Mouse (Mus musculus) cortical plate, adult 2 months (tissue): ENCODE results near the gene Ttyh3. TPM values are rescaled to one million over a fixed set of nuclear protein-coding genes. Genes with fewer than 3 reads are reported as not detected.

Source experiments
- H3K27ac ChIP-seq: fragments of 200-500 bp; 2 replicates; pipeline ENCODE4 v1.5.1; 2012; ENCODE audit warnings: low read length, control low read depth, inconsistent platforms; ENCODE audit not compliant: insufficient read depth
- H3K4me1 ChIP-seq: fragments of 200-500 bp; 2 replicates; pipeline ENCODE4 v1.6.1; 2011; ENCODE audit warnings: low read length; ENCODE audit not compliant: control insufficient read depth, insufficient read depth
- H3K4me3 ChIP-seq: fragments of 200-500 bp; 2 replicates; pipeline ENCODE4 v1.5.1; 2011; ENCODE audit warnings: mild to moderate bottlenecking, low read length, control low read depth; ENCODE audit not compliant: insufficient read depth
- CTCF ChIP-seq: fragments of 200-500 bp; IDR thresholded peaks from 2 replicates; pipeline ENCODE4 v1.5.1; 2011; ENCODE audit warnings: mild to moderate bottlenecking, control low read depth, low read length; ENCODE audit not compliant: insufficient read depth; ENCODE audit errors: extremely low read depth
- POLR2A ChIP-seq: fragments of 200-500 bp; IDR thresholded peaks from 2 replicates; pipeline ENCODE4 v1.6.1; 2011; ENCODE audit warnings: mild to moderate bottlenecking, low read length, control low read depth; ENCODE audit not compliant: insufficient read depth; ENCODE audit errors: extremely low read depth
- polyA plus RNA-seq: library from polyadenylated mRNA; depleted of rRNA; stranded (reverse); fragments of >200 nt; gene quantifications from 2 replicates; pipeline ENCODE4 v1.2.3, GENCODE M21; 2012

Ttyh3 gene
- polyA plus RNA-seq, 1 experiment: 119 TPM

- no peak for TF ChIP-seq CTCF
- TF ChIP-seq POLR2A: no peak
- Histone ChIP-seq H3K4me3 (no peak overlapping the region), H3K4me1 (peaks cover 20% of the 10 kb centered on the region), H3K27ac (peak overlapping the region; percentile 73; the same call in 1 of the 2 replicates)
Observed at GRCm38 (mm10) chr5:140659607-140660272, 10.9 kb upstream of the Ttyh3 start.

DNA sequence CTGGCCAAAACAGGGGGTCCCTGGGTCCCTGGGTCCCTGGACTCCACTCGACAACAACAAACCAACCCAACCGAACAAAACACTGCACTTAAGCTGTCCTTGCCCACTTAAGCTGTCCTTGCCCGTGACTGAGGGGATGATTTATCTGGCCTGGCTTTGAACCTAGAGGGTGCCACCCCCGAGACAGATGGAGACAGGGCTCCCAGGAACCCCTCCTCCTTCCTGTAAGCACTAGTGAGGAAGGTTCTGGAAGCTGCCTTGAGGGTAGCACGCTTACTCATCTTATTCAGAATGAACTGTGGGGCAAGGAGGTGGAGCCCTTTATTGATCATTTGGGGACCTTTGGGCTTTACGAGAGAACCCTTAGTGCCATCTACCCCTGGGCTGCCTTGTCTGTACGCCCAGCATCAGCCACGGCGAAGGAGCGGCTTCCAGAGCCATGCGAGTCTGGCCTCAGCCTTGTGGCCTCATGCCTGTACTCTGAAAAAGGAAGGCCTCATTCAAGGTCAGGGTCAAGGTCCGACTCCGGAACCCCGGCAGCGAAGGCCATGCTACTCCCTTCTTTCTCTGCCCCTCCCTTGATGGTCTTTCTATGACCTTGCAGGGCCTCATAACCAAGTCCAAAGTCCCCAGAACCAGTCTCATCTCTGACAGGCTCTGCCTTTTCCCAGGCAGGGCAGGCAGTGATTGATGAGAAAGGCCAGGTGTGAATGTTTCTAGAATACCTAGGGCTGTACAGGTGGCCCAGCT, 5.4 kb upstream of the Ttyh3 start:
- H3K4me1 ChIP-seq: peaks cover under 1% of the 10 kb centered on the region
- H3K27ac ChIP-seq: no peak overlapping the region
- H3K4me3 ChIP-seq: no peak overlapping the region
- TF ChIP-seq CTCF (no peak), POLR2A (no peak)

GRCm38 (mm10) chr5:140652587-140652986, 3.8 kb upstream of the Ttyh3 start:
- TF ChIP-seq POLR2A: no peak
- TF ChIP-seq CTCF: no peak
- Histone ChIP-seq H3K27ac (no peak overlapping the region), H3K4me1 (no peaks in the 10 kb centered on the region), H3K4me3 (no peak overlapping the region)

DNA sequence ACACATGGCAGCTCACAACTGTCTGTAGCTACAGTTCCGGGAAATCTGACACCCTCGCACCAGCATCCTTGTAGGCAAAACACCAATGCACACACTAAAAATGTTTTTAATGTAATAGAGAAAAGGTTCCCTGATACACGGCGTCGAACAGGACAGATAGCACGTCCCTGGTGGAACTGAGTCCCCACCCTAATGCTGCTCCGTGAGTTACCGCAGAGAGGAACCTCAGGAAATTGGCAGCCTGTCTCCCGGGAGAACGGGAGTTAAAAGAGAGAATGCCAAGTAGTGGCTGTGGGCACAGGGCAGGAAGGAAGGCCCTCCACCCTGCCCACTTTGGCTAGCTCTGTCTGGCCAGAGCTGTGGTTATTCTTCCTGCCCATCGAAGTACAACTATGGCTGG, 2.4 kb upstream of the Ttyh3 start:
- TF ChIP-seq CTCF (no peak), POLR2A (no peak)
- Histone ChIP-seq H3K27ac (no peak overlapping the region), H3K4me3 (no peak overlapping the region), H3K4me1 (no peaks in the 10 kb centered on the region)

DNA sequence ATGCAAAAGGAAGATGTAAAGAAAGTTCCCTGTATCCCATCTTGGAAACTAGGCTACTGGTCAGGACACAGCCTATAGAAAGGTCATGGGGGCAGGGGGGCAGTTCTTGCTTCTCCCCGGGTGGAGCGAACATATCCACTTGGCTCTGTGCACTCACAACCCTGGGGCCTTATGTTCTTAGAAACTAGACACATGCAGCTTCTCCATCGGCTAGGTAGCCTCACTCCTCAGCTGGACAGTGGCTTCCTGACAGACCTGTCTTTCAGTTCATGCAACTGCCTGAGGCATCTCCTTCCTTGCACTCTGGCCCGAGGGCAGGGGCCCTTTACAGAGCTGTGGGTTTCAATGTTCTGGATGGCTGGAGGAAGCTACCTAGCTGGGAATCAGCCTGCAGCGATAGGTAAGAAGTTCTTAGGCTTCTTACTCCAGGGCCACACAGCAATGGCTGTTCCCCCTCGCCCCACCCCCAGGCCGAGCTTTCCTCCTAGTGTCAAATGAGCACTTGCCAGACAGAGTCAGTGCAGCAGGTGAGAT, 1.1 kb upstream of the Ttyh3 start:
- Histone ChIP-seq H3K4me3 (no peak overlapping the region), H3K4me1 (0 out of 2 replicates have a peak, but pooled peaks cover 2% of the 10 kb centered on the region), H3K27ac (no peak overlapping the region)
- TF ChIP-seq CTCF (no peak), POLR2A (no peak)

DNA sequence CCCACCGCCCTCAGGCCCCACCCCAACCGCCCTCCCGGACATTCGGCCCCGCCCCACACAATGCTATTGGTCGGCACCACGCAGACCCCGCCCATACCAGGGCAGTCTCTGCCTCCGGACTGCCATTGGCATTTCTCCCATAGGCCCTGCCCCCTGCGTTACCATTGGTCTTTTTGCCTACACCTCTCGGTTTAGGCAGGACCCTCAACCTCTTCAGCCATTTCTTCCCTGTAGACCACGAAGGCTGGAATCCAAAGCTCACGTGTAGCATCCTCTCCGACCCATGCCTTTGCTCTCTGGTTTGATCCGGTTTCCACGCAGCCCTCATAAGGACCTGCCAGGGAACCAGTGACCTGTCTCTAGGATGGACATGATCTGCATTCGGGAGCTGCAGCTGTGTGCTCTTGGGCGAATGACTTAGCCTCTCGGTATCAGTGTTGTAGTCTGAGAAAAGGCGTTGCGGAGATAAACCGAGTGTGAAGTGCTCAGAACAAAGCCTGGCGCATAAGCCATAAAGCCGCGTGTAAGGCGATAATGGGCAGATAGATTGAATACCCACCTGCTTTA, 353 bp upstream of the Ttyh3 start:
- no peak overlapping the region for H3K27ac ChIP-seq
- 0 out of 2 replicates have a peak, but pooled peaks cover 2% of the 10 kb centered on the region for H3K4me1 ChIP-seq
- peak overlapping the region; percentile 91 for H3K4me3 ChIP-seq
- peak; percentile 83 for TF ChIP-seq POLR2A
- no peak for TF ChIP-seq CTCF

DNA sequence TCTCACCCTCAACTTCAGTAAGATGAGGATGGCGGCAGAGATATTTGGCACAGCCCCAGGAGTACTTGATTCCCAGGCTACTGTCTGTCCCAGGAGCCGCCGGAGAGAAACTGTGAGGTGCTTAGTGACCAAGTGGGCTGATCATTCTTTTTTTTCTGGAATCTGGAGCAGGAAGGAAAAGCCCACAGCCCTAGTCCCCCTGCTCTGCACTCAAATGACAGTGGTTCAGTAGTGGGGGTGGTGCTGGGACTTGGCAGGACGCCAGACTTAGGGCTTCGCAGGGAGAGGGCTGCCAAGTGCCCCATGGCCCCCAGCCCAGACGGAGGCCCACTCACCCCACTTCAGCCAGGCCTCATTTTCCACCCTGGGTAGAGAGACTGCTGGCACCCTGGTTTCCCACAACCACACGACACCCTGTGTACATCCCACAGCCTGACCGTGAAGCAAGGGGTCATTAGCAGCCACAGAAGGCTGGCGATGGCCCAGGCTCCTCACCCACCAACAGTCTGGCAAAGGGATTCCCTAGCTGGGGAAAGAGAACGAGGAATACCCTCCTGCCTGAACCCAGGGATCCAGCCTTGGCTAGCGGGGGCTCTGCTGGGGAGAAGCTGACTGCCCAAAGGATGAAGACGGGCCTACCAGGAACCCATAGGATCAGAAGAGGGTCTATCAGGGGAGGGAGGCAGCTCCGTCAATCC, 861 bp downstream of the Ttyh3 start:
- H3K4me1 ChIP-seq: 0 out of 2 replicates have a peak, but pooled peaks cover 2% of the 10 kb centered on the region
- TF ChIP-seq POLR2A (no peak), CTCF (no peak)
- peak overlapping the region; percentile 91 for H3K4me3 ChIP-seq
- H3K27ac ChIP-seq: peak overlapping the region; percentile 90

DNA sequence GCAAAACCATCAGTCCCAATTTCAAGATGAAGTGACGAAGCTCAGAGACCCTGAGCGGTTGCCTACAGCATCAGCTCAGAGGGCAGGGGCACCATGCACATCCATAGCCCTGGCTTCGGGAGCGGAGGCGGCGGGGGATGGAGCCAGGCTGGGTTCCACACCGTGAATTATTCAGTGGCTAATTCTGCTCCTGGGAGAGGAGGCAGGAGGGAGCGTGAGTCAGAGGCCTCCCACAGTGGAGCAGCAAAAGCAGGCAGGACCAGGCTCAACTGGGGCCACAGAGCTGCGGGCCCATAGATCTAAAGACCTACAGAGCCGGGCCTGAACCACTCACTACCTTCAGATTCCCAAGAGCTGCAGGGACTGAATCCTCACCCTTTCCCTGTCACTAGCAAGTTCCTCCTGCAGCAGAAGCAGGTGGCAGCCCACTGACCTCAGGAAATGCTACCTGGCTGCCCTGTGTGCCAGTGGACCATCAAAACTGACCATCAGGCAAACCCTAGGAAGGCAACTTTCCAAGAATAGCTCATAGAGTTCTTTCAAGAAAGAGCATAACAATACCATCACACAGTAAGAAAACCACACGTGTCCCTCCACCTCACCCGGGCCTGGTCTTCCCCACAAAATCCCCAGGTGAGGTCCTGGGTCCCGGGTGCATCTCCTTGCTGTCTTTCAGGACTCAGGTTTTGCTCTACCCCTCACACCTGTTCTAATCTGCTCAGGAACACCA, 1.6 kb downstream of the Ttyh3 start:
- Histone ChIP-seq H3K4me3 (peak overlapping the region; percentile 91), H3K27ac (peak overlapping the region; percentile 90), H3K4me1 (0 out of 2 replicates have a peak, but pooled peaks cover 2% of the 10 kb centered on the region)
- TF ChIP-seq CTCF (no peak), POLR2A (peak; percentile 57; the same call in 1 of the 2 replicates)

GRCm38 (mm10) chr5:140646171-140646570, 2.7 kb downstream of the Ttyh3 start:
- H3K4me3 ChIP-seq: peak overlapping the region; percentile 91
- no peak for TF ChIP-seq POLR2A
- no peak for TF ChIP-seq CTCF
- peaks cover 4% of the 10 kb centered on the region; the same call in 1 of the 2 replicates for H3K4me1 ChIP-seq
- no peak overlapping the region for H3K27ac ChIP-seq
